8 mouse cellular contexts compared by ENCODE assay signal in genomic region chr2:35273536-35273935, GRCm38 (mm10). TPM values are rescaled to one million over a fixed set of nuclear protein-coding genes. Genes with fewer than 3 reads are reported as not detected.
DNase-seq lines count a peak whose midpoint lies in the region; ATAC-seq and TF ChIP-seq lines count a peak whose summit lies in the region.
"Had no signal": no experiment of that assay in that cellular context is flagged by ENCODE, and none has a peak within 500 bp of the region (broad histone marks: within the 10 kb centered on the region; RNA-seq: fewer than 3 reads in every experiment).

No protein-coding gene starts in this region.

- 60% methylated on average over 2 of the region's 2 CpGs for WGBS in spleen, adult 2 months
- WGBS in hindbrain, postnatal 0 days = 16% methylated on average over 2 of the region's 2 CpGs
- WGBS in lung, embryonic 14.5 days = 18% methylated on average over 2 of the region's 2 CpGs

- H3K9ac ChIP-seq in hindbrain, postnatal 0 days (replicated peaks; ENCODE audit: low read length) = no peak overlapping the region
- H3K9ac ChIP-seq in lung, embryonic 14.5 days = no peak overlapping the region
- H3K9ac ChIP-seq: liver, embryonic 14.5 days had no signal

- no peaks in the 10 kb centered on the region for H3K4me1 ChIP-seq in spleen, adult 2 months (ENCODE audit: control insufficient read depth, insufficient read depth, insufficient read length)
- peaks cover 14% of the 10 kb centered on the region for H3K4me1 ChIP-seq in hindbrain, postnatal 0 days (ENCODE audit: insufficient read depth, low read length)
- H3K4me1 ChIP-seq in lung, embryonic 14.5 days (ENCODE audit: insufficient read depth) = peaks cover 17% of the 10 kb centered on the region

- no peak for ATAC-seq in hindbrain, postnatal 0 days
- ATAC-seq in lung, embryonic 14.5 days (ENCODE audit: insufficient read depth) = peak; percentile 69

- no peak overlapping the region for H3K4me3 ChIP-seq in spleen, adult 2 months (ENCODE audit: extremely low read depth, insufficient read depth, insufficient read length)
- H3K4me3 ChIP-seq in gastrocnemius, adult 2 months = peak overlapping the region; percentile 28
- no peak overlapping the region for H3K4me3 ChIP-seq in hindbrain, postnatal 0 days (ENCODE audit: low read length)
- no peak overlapping the region for H3K4me3 ChIP-seq in lung, embryonic 14.5 days (ENCODE audit: low read depth, low read length)

- peak overlapping the region; percentile 31; the same call in 1 of the 2 replicates for H3K27ac ChIP-seq in spleen, adult 2 months (ENCODE audit: insufficient read depth, low read length)
- H3K27ac ChIP-seq in gastrocnemius, adult 2 months = peak overlapping the region; percentile 86
- H3K27ac ChIP-seq in hindbrain, postnatal 0 days = peak overlapping the region; percentile 56; the same call in 1 of the 2 replicates
- H3K27ac ChIP-seq in lung, embryonic 14.5 days (ENCODE audit: low read depth) = peak overlapping the region; percentile 84
- H3K27ac ChIP-seq: liver, embryonic 14.5 days had no signal

- no peaks in the 10 kb centered on the region for H3K36me3 ChIP-seq in spleen, adult 2 months (ENCODE audit: control insufficient read depth, insufficient read depth, low read length)
- H3K36me3 ChIP-seq in hindbrain, postnatal 0 days (ENCODE audit: insufficient read depth, low read length) = no peaks in the 10 kb centered on the region
- H3K36me3 ChIP-seq in lung, embryonic 14.5 days (ENCODE audit: insufficient read depth) = no peaks in the 10 kb centered on the region

- no peak overlapping the region for H3K4me2 ChIP-seq in hindbrain, postnatal 0 days (ENCODE audit: low read depth, low read length)
- no peak overlapping the region for H3K4me2 ChIP-seq in lung, embryonic 14.5 days

- TF ChIP-seq CTCF in spleen, adult 2 months (IDR thresholded peaks at IDR 0.05; ENCODE audit: extremely low read depth, insufficient read depth, insufficient read length, insufficient replicate concordance) = no peak
- no peak for TF ChIP-seq CTCF in gastrocnemius, adult 2 months (IDR thresholded peaks at IDR 0.05)
- TF ChIP-seq CTCF in hindbrain, postnatal 0 days (IDR thresholded peaks at IDR 0.05; ENCODE audit: low read depth) = no peak
- TF ChIP-seq CTCF in lung, embryonic 14.5 days (IDR thresholded peaks at IDR 0.05; ENCODE audit: low read depth) = no peak

- no peak for DNase-seq in spleen, adult 2 months (ENCODE audit: low read depth in 1 of 2, low spot score in 2 of 2)
- no peak for DNase-seq in spleen, adult 12 weeks (ENCODE audit: low spot score)
- peak; percentile 83 for DNase-seq in gastrocnemius, adult 2 months
- peak; percentile 36 for DNase-seq in hindbrain, postnatal 0 days (ENCODE audit: low spot score)
- peak; percentile 79 for DNase-seq in lung, embryonic 14.5 days
- DNase-seq in spleen, postnatal 14 days (ENCODE audit: low spot score in 2 of 2) = no peak
- no peak for DNase-seq in MN1 (ENCODE audit: low spot score)

- intact Hi-C loops in gastrocnemius, adult 2 months (cut with DNase I) = no loop called here

- H3K27me3 ChIP-seq in spleen, adult 2 months (ENCODE audit: control insufficient read depth, insufficient read depth, low read length) = no peaks in the 10 kb centered on the region
- H3K27me3 ChIP-seq in hindbrain, postnatal 0 days (ENCODE audit: insufficient read depth, low read length) = no peaks in the 10 kb centered on the region
- no peaks in the 10 kb centered on the region for H3K27me3 ChIP-seq in lung, embryonic 14.5 days (ENCODE audit: insufficient read depth, low read length)

- no peak for TF ChIP-seq POLR2A in spleen, adult 2 months (IDR thresholded peaks at IDR 0.05; ENCODE audit: low read depth, low read length)

- no peaks in the 10 kb centered on the region for H3K9me3 ChIP-seq in hindbrain, postnatal 0 days (ENCODE audit: low read length)
- no peaks in the 10 kb centered on the region for H3K9me3 ChIP-seq in lung, embryonic 14.5 days (ENCODE audit: low read depth, low read length)

RNA-seq across cellular contexts. Expression of gene Gsn, which starts 17.4 kb away (rescaled TPM):
- polyA plus RNA-seq in spleen, adult 2 months (2012; rRNA removed) = 183 and 203 TPM in 2 replicates
- 100 to 1,000 TPM; 676 to 777 TPM for total RNA-seq in gastrocnemius, adult 2 months (2021)
- total RNA-seq in hindbrain, postnatal 0 days (2014; rRNA removed) = 35.4 and 50.1 TPM in 2 replicates
- 33.8 and 39.4 TPM in 2 replicates for polyA plus RNA-seq in hindbrain, postnatal 0 days (2015; fragmentation: Nextera tagmentation; extraction: Ambion mirVana)
- 95.9 and 112 TPM in 2 replicates for polyA plus RNA-seq in lung, embryonic 14.5 days (2014; fragmentation: Nextera tagmentation; extraction: Ambion mirVana)

Comparison
In these comparisons a context has a peak if more than half of its experiments do, and no peak if none do; other contexts are left out.
1. DNase-seq: peak in gastrocnemius, adult 2 months (single experiment), hindbrain, postnatal 0 days (single experiment) and lung, embryonic 14.5 days (single experiment); none in spleen, adult 2 months (0 of 2), spleen, adult 12 weeks (single experiment), spleen, postnatal 14 days (0 of 2) and MN1 (single experiment).
2. H3K27ac ChIP-seq: peak in every context shown above with its lines; median percentile 86 in gastrocnemius, adult 2 months; 84 in lung, embryonic 14.5 days; 56 in hindbrain, postnatal 0 days; 31 in spleen, adult 2 months.